Mouse (Mus musculus) left cerebral cortex, postnatal 14 days (tissue): Measurements from ENCODE around the gene Hirip3. TPM values are rescaled to one million over a fixed set of nuclear protein-coding genes. Genes with fewer than 3 reads are reported as not detected.
"Not testable (repeated sequence)": the region's sequence is repeated elsewhere in the genome, so short reads cannot be mapped to it uniquely, and the experiment has no call there.

ENCODE experiments used
- DNase-seq, 2 experiments: peaks; one replicate each; pipeline ENCODE4 v3.0.0; 2021 to 2022; ENCODE audit warnings: low spot score in 2 of 2, mixed read lengths in 1 of 2
- intact Hi-C: fragments of 180-260 bp; cut with DNase I; formaldehyde crosslinking; loops from one replicate; pipeline ENCODE4 v1.15.1; 2025
- total RNA-seq, 2 experiments: library from RNA; stranded (reverse); gene quantifications; 2 replicates each; pipeline ENCODE4 v1.2.3; 2021

Hirip3 gene
- total RNA-seq, 2 experiments from 2014 or later = 30.2 to 32.1 TPM

- intact Hi-C loops = no loop called here
- DNase-seq = no peak
Measured at GRCm38 (mm10) chr7:126896912-126897311, 35.1 kb downstream of the Hirip3 start.

- intact Hi-C loops = no loop called here
- peak; percentile 24 to 38 for DNase-seq
Measured at GRCm38 (mm10) chr7:126897390-126898101, 35.8 kb downstream of the Hirip3 start.

- DNase-seq = peak; percentile 93 to 96
- intact Hi-C loops = no loop called here
Measured at GRCm38 (mm10) chr7:126898102-126898990, 36.6 kb downstream of the Hirip3 start.

GRCm38 (mm10) chr7:126899781-126900180 is 38.0 kb downstream of the Hirip3 start:
- intact Hi-C loops, DNase-seq: not testable (repeated sequence)

- no peak for DNase-seq
- intact Hi-C loops = no loop called here
Measured at GRCm38 (mm10) chr7:126905590-126905989, 43.8 kb downstream of the Hirip3 start.

GRCm38 (mm10) chr7:126914844-126915243 is 53.1 kb downstream of the Hirip3 start:
- intact Hi-C loops = no loop called here

More at GRCm38 (mm10) chr7:126914844-126915243, 53.1 kb downstream of the Hirip3 start:
- DNase-seq = no peak

Other genes starting within 250 kb of the Hirip3 start
- 10 to 100 TPM; 11.5 to 15.9 TPM for gene Nupr1, start 231.1 kb upstream of the Hirip3 start, total RNA-seq
- gene Sgf29, start 212.7 kb upstream of the Hirip3 start, total RNA-seq = 10 to 100 TPM; 32.0 to 33.8 TPM
- 10 to 100 TPM in 1 of 2 experiments, 1 to 10 TPM in 1; 6.7 to 12.7 TPM for gene Sult1a1, start 185.5 kb upstream of the Hirip3 start, total RNA-seq
- gene Bola2, start 166.6 kb upstream of the Hirip3 start, total RNA-seq = 100 to 1,000 TPM; 108 to 113 TPM
- gene Slx1b, start 166.2 kb upstream of the Hirip3 start, total RNA-seq = 10 to 100 TPM; 13.6 to 15.9 TPM
- 100 to 1,000 TPM; 173 to 185 TPM for gene Coro1a, start 154.2 kb upstream of the Hirip3 start, total RNA-seq
- 100 to 1,000 TPM; 209 to 214 TPM for gene Mapk3, start 102.4 kb upstream of the Hirip3 start, total RNA-seq
- gene Gdpd3, start 95.6 kb upstream of the Hirip3 start, total RNA-seq = 1 to 10 TPM; 2.0 to 2.5 TPM
- gene Ypel3, start 85.0 kb upstream of the Hirip3 start, total RNA-seq = 100 to 1,000 TPM; 247 to 269 TPM
- under 1 TPM; 0.51 to 0.92 TPM for gene Tbx6, start 80.5 kb upstream of the Hirip3 start, total RNA-seq
- gene Ppp4c, start 69.5 kb upstream of the Hirip3 start, total RNA-seq = 10 to 100 TPM; 48.9 to 49.6 TPM
- 100 to 1,000 TPM; 117 to 118 TPM for gene Fam57b, start 64.3 kb upstream of the Hirip3 start, total RNA-seq
- not detected for gene 4930451I11Rik, start 30.3 kb upstream of the Hirip3 start, total RNA-seq
- gene Doc2a, start 14.6 kb upstream of the Hirip3 start, total RNA-seq = 10 to 100 TPM; 54.8 to 62.4 TPM
- gene Ino80e, start 405 bp downstream of the Hirip3 start, total RNA-seq = 10 to 100 TPM; 51.8 to 52.2 TPM
- 100 to 1,000 TPM; 163 to 169 TPM for gene Taok2, start 22.7 kb downstream of the Hirip3 start, total RNA-seq
- 10 to 100 TPM; 21.1 to 23.7 TPM for gene Tmem219, start 60.9 kb downstream of the Hirip3 start, total RNA-seq
- 100 to 1,000 TPM; 144 to 151 TPM for gene Kctd13, start 66.9 kb downstream of the Hirip3 start, total RNA-seq
- gene Asphd1, start 87.6 kb downstream of the Hirip3 start, total RNA-seq = 10 to 100 TPM; 49.1 to 52.0 TPM
- gene Sez6l2, start 88.6 kb downstream of the Hirip3 start, total RNA-seq = 100 to 1,000 TPM; 335 to 339 TPM
- gene Cdipt, start 113.9 kb downstream of the Hirip3 start, total RNA-seq = 100 to 1,000 TPM; 187 to 196 TPM
- gene Cdiptos, start 114.1 kb downstream of the Hirip3 start, total RNA-seq = under 1 TPM in 1 of 2 experiments, not detected in 1; 0.42 TPM
- gene Mvp, start 152.6 kb downstream of the Hirip3 start, total RNA-seq = 1 to 10 TPM; 4.9 to 5.1 TPM
- gene Pagr1b, start 154.5 kb downstream of the Hirip3 start, total RNA-seq = not detected
- gene Pagr1a, start 155.4 kb downstream of the Hirip3 start, total RNA-seq = 10 to 100 TPM; 14.5 to 19.3 TPM
- 10 to 100 TPM; 33.6 to 43.7 TPM for gene Gm42742, start 159.1 kb downstream of the Hirip3 start, total RNA-seq
- 100 to 1,000 TPM; 165 to 186 TPM for gene Prrt2, start 159.2 kb downstream of the Hirip3 start, total RNA-seq
- gene Maz, start 165.1 kb downstream of the Hirip3 start, total RNA-seq = 100 to 1,000 TPM; 260 to 271 TPM
- gene Kif22, start 180.5 kb downstream of the Hirip3 start, total RNA-seq = 10 to 100 TPM in 1 of 2 experiments, 1 to 10 TPM in 1; 9.6 to 10.4 TPM
- not detected for gene Zg16, start 225.4 kb downstream of the Hirip3 start, total RNA-seq
- gene AI467606, start 229.4 kb downstream of the Hirip3 start, total RNA-seq = 1 to 10 TPM; 1.3 to 1.6 TPM